Mouse (Mus musculus): ENCODE results near the gene Hydin. TPM values are rescaled to one million over a fixed set of nuclear protein-coding genes. Genes with fewer than 3 reads are reported as not detected.

Hydin gene
- polyA plus RNA-seq, 1 experiment from 2014 or later = 0.05 TPM

DNA sequence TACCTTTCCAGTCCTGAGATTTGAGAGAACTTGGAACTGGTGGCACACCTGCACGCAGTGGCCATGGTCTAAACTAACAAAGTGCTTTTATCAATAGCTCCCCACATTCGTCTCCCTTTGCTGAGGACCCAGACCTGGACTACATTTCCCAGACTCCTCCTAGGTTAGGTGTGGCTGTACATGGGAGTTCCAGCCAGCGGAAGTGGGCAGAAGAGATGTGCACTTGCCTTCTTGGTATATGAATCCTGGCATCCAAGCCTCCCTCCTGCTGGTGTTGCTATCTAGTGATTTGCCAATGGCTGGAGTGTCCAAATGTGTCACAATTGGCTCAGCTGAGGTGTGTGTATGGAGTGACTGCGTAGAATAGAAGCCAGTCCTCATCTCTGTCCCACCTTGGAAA is 173.8 kb downstream of the Hydin start:
- no peak overlapping the region for H3K9ac ChIP-seq (ENCODE audit: low read length)
- no peaks in the 10 kb centered on the region for H3K4me1 ChIP-seq (ENCODE audit: control insufficient read depth, insufficient read depth, low read length)
- DNase-seq (ENCODE audit: low spot score) (no peak), ATAC-seq (ENCODE audit: insufficient read depth, low FRiP score, low TSS enrichment) (no peak)
- no peak overlapping the region for H3K27ac ChIP-seq (ENCODE audit: low read depth, low read length)
- no peak overlapping the region for H3K4me3 ChIP-seq (ENCODE audit: low read depth, low read length)
- H3K27me3 ChIP-seq (ENCODE audit: control insufficient read depth, insufficient read depth, low read length) = no peaks in the 10 kb centered on the region
- no peaks in the 10 kb centered on the region for H3K36me3 ChIP-seq (ENCODE audit: control insufficient read depth, insufficient read depth, low read length)
- WGBS = 73% methylated on average over 4 of the region's 4 CpGs
- no peaks in the 10 kb centered on the region for H3K9me3 ChIP-seq (ENCODE audit: control insufficient read depth, low read length)
- no peak overlapping the region for H3K4me2 ChIP-seq (ENCODE audit: low read depth)

DNA sequence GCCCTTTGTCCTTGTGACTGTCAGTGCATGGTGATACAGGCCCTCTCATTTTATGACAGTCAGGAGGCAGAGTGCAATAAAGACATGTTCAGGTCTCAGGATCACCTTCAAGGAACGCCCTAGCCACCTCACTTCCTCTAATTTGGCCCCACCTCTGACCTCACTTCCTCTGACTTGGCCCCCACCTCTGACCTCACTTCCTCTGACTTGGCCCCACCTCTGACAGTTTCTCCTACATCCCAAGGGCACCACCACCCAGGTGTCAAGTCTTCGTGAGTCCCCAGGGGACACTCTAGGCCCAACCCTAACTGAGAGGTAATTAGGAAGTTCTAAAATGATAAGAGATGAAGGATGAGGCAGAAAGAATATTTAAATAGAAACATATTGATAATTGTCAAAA is 177.5 kb downstream of the Hydin start:
- H3K4me3 ChIP-seq (ENCODE audit: low read depth, low read length) = no peak overlapping the region
- 90% methylated on average over 2 of the region's 2 CpGs for WGBS
- ATAC-seq (ENCODE audit: insufficient read depth, low FRiP score, low TSS enrichment) = no peak
- no peak overlapping the region for H3K4me2 ChIP-seq (ENCODE audit: low read depth)
- no peak for DNase-seq (ENCODE audit: low spot score)
- no peaks in the 10 kb centered on the region for H3K9me3 ChIP-seq (ENCODE audit: control insufficient read depth, low read length)
- no peak overlapping the region for H3K27ac ChIP-seq (ENCODE audit: low read depth, low read length)
- H3K9ac ChIP-seq (ENCODE audit: low read length) = no peak overlapping the region
- H3K4me1 ChIP-seq (ENCODE audit: control insufficient read depth, insufficient read depth, low read length) = no peaks in the 10 kb centered on the region
- no peaks in the 10 kb centered on the region for H3K36me3 ChIP-seq (ENCODE audit: control insufficient read depth, insufficient read depth, low read length)
- H3K27me3 ChIP-seq (ENCODE audit: control insufficient read depth, insufficient read depth, low read length) = no peaks in the 10 kb centered on the region

DNA sequence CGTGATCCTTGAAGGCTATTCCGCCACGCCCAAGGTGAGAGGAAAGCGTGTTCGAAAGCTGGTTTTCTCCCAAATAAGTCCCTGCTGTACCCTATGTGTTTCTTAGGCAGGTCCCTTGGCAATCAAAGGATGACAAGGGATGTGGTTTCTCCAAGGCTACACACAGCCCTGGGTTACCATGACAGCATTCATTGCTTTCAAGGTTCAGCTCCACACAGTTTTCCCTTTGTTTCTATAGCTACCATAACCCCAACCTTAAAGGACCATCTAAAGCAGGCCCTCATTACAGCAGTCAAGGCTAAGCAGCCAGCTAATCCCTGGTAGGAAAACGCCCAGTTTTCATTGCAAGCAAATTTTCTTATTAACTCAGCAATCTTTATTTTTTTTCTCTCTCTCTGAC is 183.7 kb downstream of the Hydin start:
- no peak overlapping the region for H3K4me2 ChIP-seq (ENCODE audit: low read depth)
- H3K4me3 ChIP-seq (ENCODE audit: low read depth, low read length) = no peak overlapping the region
- no peaks in the 10 kb centered on the region for H3K9me3 ChIP-seq (ENCODE audit: control insufficient read depth, low read length)
- 86% methylated on average over 6 of the region's 6 CpGs for WGBS
- DNase-seq (ENCODE audit: low spot score) (no peak), ATAC-seq (ENCODE audit: insufficient read depth, low FRiP score, low TSS enrichment) (no peak)
- no peaks in the 10 kb centered on the region for H3K4me1 ChIP-seq (ENCODE audit: control insufficient read depth, insufficient read depth, low read length)
- no peaks in the 10 kb centered on the region for H3K27me3 ChIP-seq (ENCODE audit: control insufficient read depth, insufficient read depth, low read length)
- no peak overlapping the region for H3K27ac ChIP-seq (ENCODE audit: low read depth, low read length)
- no peaks in the 10 kb centered on the region for H3K36me3 ChIP-seq (ENCODE audit: control insufficient read depth, insufficient read depth, low read length)
- no peak overlapping the region for H3K9ac ChIP-seq (ENCODE audit: low read length)

DNA sequence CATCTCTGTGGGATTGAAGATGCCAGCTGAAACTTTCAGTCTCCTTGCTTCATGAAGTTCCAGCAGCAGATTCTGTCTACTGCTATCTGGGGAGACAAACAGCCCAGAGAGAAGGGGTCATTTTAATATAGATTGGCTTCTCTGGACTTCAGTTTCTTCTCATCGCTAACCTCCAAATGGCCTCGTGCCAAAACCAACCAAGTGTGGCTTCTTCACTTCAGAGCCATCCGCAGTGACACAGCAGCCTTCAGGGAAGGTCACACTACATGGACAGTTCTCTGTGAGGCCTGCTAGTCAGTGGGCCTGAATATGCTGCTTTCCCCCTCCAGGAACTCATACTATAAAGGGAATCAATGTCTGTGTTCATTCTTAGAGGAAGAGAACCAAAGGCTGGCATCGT is 187.7 kb downstream of the Hydin start:
- no peaks in the 10 kb centered on the region for H3K27me3 ChIP-seq (ENCODE audit: control insufficient read depth, insufficient read depth, low read length)
- H3K4me1 ChIP-seq (ENCODE audit: control insufficient read depth, insufficient read depth, low read length) = no peaks in the 10 kb centered on the region
- H3K4me3 ChIP-seq (ENCODE audit: low read depth, low read length) = no peak overlapping the region
- 83% methylated on average over 4 of the region's 4 CpGs for WGBS
- no peak overlapping the region for H3K9ac ChIP-seq (ENCODE audit: low read length)
- no peak overlapping the region for H3K4me2 ChIP-seq (ENCODE audit: low read depth)
- H3K36me3 ChIP-seq (ENCODE audit: control insufficient read depth, insufficient read depth, low read length) = no peaks in the 10 kb centered on the region
- no peak overlapping the region for H3K27ac ChIP-seq (ENCODE audit: low read depth, low read length)
- no peak for ATAC-seq (ENCODE audit: insufficient read depth, low FRiP score, low TSS enrichment)
- H3K9me3 ChIP-seq (ENCODE audit: control insufficient read depth, low read length) = no peaks in the 10 kb centered on the region
- no peak for DNase-seq (ENCODE audit: low spot score)

DNA sequence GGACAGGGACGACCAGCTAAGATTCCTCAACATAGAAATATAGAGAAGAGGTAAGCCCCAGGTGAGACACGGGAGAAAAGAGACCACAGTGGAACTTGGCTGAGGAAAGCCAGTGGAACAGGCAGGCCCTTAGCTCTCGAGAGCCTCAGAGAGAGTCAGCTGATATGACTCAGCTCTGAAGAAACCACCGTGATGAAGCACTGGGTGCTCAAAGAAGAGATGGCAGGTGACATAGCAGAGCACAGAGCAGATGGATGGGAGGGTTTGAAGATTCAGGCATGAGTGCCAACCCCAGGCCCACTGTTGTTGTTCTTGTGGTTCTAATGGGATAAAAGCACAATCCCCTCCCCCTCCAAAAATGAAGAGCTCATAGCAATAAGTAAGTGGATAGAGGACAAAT is 190.6 kb downstream of the Hydin start:
- WGBS = 82% methylated on average over 4 of the region's 4 CpGs
- no peaks in the 10 kb centered on the region for H3K27me3 ChIP-seq (ENCODE audit: control insufficient read depth, insufficient read depth, low read length)
- H3K4me2 ChIP-seq (ENCODE audit: low read depth) = no peak overlapping the region
- ATAC-seq (ENCODE audit: insufficient read depth, low FRiP score, low TSS enrichment) (no peak), DNase-seq (ENCODE audit: low spot score) (no peak)
- no peak overlapping the region for H3K9ac ChIP-seq (ENCODE audit: low read length)
- H3K9me3 ChIP-seq (ENCODE audit: control insufficient read depth, low read length) = no peaks in the 10 kb centered on the region
- H3K4me1 ChIP-seq (ENCODE audit: control insufficient read depth, insufficient read depth, low read length) = no peaks in the 10 kb centered on the region
- H3K27ac ChIP-seq (ENCODE audit: low read depth, low read length) = no peak overlapping the region
- no peak overlapping the region for H3K4me3 ChIP-seq (ENCODE audit: low read depth, low read length)
- H3K36me3 ChIP-seq (ENCODE audit: control insufficient read depth, insufficient read depth, low read length) = no peaks in the 10 kb centered on the region

DNA sequence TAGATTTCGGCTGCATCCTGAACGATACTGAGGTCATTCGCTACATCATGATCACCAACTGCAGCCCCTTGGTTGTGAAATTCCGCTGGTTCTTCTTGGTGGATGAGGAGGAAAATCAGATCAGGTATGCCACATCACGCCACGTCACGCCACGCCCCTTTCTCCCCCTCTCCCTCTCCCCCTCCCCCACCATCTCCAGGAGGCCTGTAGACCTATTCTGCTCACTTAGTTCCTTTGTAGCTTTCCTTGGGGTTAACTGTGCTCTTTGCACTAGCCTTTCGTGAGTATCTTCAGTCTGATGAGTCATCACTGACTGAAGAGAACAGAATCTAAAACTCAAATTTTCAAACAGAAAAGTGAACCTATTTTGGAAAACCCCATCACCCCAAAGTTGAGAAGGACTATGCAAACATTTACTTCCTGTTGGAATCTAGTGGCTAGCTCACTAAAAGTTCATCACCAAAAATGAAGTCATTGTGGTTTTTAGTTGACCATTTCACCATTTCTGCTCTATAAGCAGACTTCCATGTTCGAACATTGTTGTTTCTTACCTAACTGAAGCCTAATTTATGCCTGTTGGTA is 195.9 kb downstream of the Hydin start:
- ATAC-seq (ENCODE audit: insufficient read depth, low FRiP score, low TSS enrichment) = no peak
- H3K36me3 ChIP-seq (ENCODE audit: control insufficient read depth, insufficient read depth, low read length) = no peaks in the 10 kb centered on the region
- no peak overlapping the region for H3K27ac ChIP-seq (ENCODE audit: low read depth, low read length)
- no peak overlapping the region for H3K4me3 ChIP-seq (ENCODE audit: low read depth, low read length)
- H3K4me1 ChIP-seq (ENCODE audit: control insufficient read depth, insufficient read depth, low read length) = no peaks in the 10 kb centered on the region
- WGBS = 91% methylated on average over 10 of the region's 10 CpGs
- H3K9me3 ChIP-seq (ENCODE audit: control insufficient read depth, low read length) = no peaks in the 10 kb centered on the region
- no peak overlapping the region for H3K4me2 ChIP-seq (ENCODE audit: low read depth)
- no peak overlapping the region for H3K9ac ChIP-seq (ENCODE audit: low read length)
- DNase-seq (ENCODE audit: low spot score) = no peak
- H3K27me3 ChIP-seq (ENCODE audit: control insufficient read depth, insufficient read depth, low read length) = no peaks in the 10 kb centered on the region

DNA sequence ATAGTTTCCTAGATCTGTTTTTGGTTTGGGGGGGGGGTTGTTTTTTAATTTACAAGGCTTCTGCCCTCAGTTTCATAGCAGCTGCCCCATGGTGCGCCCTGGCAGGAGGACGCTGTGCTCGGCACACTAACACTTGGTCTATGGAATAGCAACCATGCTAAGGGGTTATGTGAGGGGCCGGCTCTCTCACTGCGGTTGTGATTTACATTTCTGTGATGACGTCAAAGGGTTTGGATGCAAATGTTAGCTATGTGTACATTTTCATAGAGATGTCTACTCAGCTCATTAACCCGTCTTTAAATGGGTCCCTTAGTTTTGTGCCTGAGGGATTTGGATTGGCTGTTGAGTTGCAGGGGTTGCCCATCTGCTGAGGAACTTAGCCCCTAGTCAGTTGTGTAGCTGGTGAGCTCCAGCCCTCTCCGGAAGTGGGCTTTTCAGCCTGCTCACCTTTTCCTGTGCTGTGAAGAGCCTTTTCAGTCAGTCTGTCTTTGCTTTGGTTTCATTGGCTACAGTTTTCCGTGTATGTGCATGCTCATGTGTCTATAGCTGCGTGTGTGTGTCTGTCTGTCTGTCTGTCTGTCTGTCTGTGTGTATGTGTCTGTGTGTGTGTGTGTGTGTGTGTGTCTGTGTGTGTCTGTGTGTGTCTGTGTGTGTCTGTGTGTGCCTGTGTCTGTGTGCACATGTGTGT is 197.1 kb downstream of the Hydin start:
- ATAC-seq (ENCODE audit: insufficient read depth, low FRiP score, low TSS enrichment) = no peak
- H3K4me3 ChIP-seq (ENCODE audit: low read depth, low read length) = no peak overlapping the region
- no peaks in the 10 kb centered on the region for H3K4me1 ChIP-seq (ENCODE audit: control insufficient read depth, insufficient read depth, low read length)
- no peak overlapping the region for H3K27ac ChIP-seq (ENCODE audit: low read depth, low read length)
- no peaks in the 10 kb centered on the region for H3K27me3 ChIP-seq (ENCODE audit: control insufficient read depth, insufficient read depth, low read length)
- H3K9ac ChIP-seq (ENCODE audit: low read length) = no peak overlapping the region
- no peak overlapping the region for H3K4me2 ChIP-seq (ENCODE audit: low read depth)
- H3K9me3 ChIP-seq (ENCODE audit: control insufficient read depth, low read length) = no peaks in the 10 kb centered on the region
- H3K36me3 ChIP-seq (ENCODE audit: control insufficient read depth, insufficient read depth, low read length) = no peaks in the 10 kb centered on the region
- no peak for DNase-seq (ENCODE audit: low spot score)
- 88% methylated on average over 10 of the region's 10 CpGs for WGBS

DNA sequence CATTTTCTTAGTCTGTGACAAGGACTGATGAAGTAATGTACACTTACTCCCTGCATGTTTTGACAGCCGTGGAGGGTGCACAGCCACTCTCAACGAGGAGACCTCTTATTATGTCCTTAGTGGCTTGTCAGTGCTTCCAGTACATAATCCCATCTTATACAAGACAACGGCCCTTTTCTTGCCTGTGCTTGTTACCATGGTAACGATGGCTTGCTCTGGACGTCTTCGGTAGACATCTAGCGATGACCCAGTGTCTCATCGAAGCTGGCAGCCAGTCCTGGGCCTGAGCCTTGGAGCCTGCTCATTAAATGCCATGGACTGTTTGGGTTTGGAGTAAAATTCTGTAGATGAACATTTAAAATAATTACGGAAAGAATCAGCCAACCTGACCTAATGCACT is 198.8 kb downstream of the Hydin start:
- no peaks in the 10 kb centered on the region for H3K4me1 ChIP-seq (ENCODE audit: control insufficient read depth, insufficient read depth, low read length)
- WGBS = 78% methylated on average over 9 of the region's 9 CpGs
- H3K9ac ChIP-seq (ENCODE audit: low read length) = no peak overlapping the region
- no peak overlapping the region for H3K27ac ChIP-seq (ENCODE audit: low read depth, low read length)
- DNase-seq (ENCODE audit: low spot score) = no peak
- no peaks in the 10 kb centered on the region for H3K27me3 ChIP-seq (ENCODE audit: control insufficient read depth, insufficient read depth, low read length)
- no peak overlapping the region for H3K4me2 ChIP-seq (ENCODE audit: low read depth)
- ATAC-seq (ENCODE audit: insufficient read depth, low FRiP score, low TSS enrichment) = no peak
- H3K4me3 ChIP-seq (ENCODE audit: low read depth, low read length) = no peak overlapping the region
- H3K36me3 ChIP-seq (ENCODE audit: control insufficient read depth, insufficient read depth, low read length) = no peaks in the 10 kb centered on the region
- no peaks in the 10 kb centered on the region for H3K9me3 ChIP-seq (ENCODE audit: control insufficient read depth, low read length)

DNA sequence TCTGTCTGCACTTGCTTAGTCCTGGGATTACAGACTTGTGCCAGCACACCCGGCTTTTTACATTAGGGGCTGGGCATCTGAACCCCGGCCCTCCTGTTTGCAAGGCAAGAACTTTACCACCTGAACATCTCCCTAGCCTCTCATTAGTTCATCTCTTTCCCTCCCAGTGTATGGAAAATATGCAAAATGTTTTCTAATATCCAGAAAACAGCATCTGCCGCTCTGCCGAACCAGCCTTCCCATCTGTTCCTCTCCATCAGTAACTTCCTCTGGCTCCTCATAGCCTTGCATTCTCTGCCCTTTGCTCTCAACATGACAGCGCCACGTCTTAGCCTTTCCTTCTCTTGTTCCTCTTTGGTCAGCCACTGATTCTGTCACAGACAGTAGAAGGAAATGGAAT is 210.5 kb downstream of the Hydin start:
- no peaks in the 10 kb centered on the region for H3K27me3 ChIP-seq (ENCODE audit: control insufficient read depth, insufficient read depth, low read length)
- H3K9me3 ChIP-seq (ENCODE audit: control insufficient read depth, low read length) = no peaks in the 10 kb centered on the region
- H3K36me3 ChIP-seq (ENCODE audit: control insufficient read depth, insufficient read depth, low read length) = no peaks in the 10 kb centered on the region
- H3K27ac ChIP-seq (ENCODE audit: low read depth, low read length) = no peak overlapping the region
- DNase-seq (ENCODE audit: low spot score) = no peak
- 84% methylated on average over 6 of the region's 6 CpGs for WGBS
- no peak overlapping the region for H3K4me2 ChIP-seq (ENCODE audit: low read depth)
- H3K9ac ChIP-seq (ENCODE audit: low read length) = no peak overlapping the region
- H3K4me3 ChIP-seq (ENCODE audit: low read depth, low read length) = no peak overlapping the region
- peaks cover 1% of the 10 kb centered on the region for H3K4me1 ChIP-seq (ENCODE audit: control insufficient read depth, insufficient read depth, low read length)
- no peak for ATAC-seq (ENCODE audit: insufficient read depth, low FRiP score, low TSS enrichment)

Data from neural tube, embryonic 11.5 days (tissue).